Mouse (Mus musculus) testis, adult 2 months (tissue): ENCODE measurements around the gene H2-Aa. TPM values are rescaled to one million over a fixed set of nuclear protein-coding genes. Genes with fewer than 3 reads are reported as not detected.

Experiments used
- H3K27ac ChIP-seq: fragments of 200-500 bp; 2 replicates; pipeline ENCODE4 v1.5.1; 2012; ENCODE audit warnings: low read depth, low read length; ENCODE audit not compliant: control insufficient read depth, insufficient read depth
- H3K27me3 ChIP-seq: fragments of 200-500 bp; 2 replicates; pipeline ENCODE4 v1.6.1; 2012; ENCODE audit warnings: mild to moderate bottlenecking, low read length, moderate library complexity; ENCODE audit not compliant: control insufficient read depth, insufficient read depth
- H3K36me3 ChIP-seq: fragments of 200-500 bp; 2 replicates; pipeline ENCODE4 v1.6.1; 2012; ENCODE audit warnings: mild to moderate bottlenecking, low read length; ENCODE audit not compliant: control insufficient read depth, insufficient read depth
- H3K4me1 ChIP-seq: fragments of 200-500 bp; 2 replicates; pipeline ENCODE4 v1.6.1; 2012; ENCODE audit warnings: low read length; ENCODE audit not compliant: control insufficient read depth, insufficient read depth
- H3K4me3 ChIP-seq: fragments of 200-500 bp; 2 replicates; pipeline ENCODE4 v1.5.1; 2012; ENCODE audit warnings: low read depth, mild to moderate bottlenecking, low read length, moderate library complexity, mixed read lengths; ENCODE audit not compliant: control insufficient read depth
- CTCF ChIP-seq: fragments of 200-500 bp; IDR thresholded peaks from 2 replicates; pipeline ENCODE4 v1.5.1; 2012; ENCODE audit warnings: low read depth, mild to moderate bottlenecking, inconsistent platforms, low read length, moderate library complexity; ENCODE audit not compliant: control insufficient read depth, insufficient read depth, insufficient replicate concordance
- POLR2A ChIP-seq: fragments of 200-500 bp; IDR thresholded peaks from 2 replicates; pipeline ENCODE4 v1.6.1; 2012; ENCODE audit warnings: low read depth, mild to moderate bottlenecking, inconsistent platforms, low read length, moderate library complexity; ENCODE audit not compliant: control insufficient read depth
- polyA plus RNA-seq: library from polyadenylated mRNA; depleted of rRNA; stranded (reverse); fragments of >200 nt; gene quantifications from 2 replicates; pipeline ENCODE4 v1.2.3, GENCODE M21; 2012

Gene H2-Aa
- polyA plus RNA-seq, 1 experiment = 10.1 TPM

DNA sequence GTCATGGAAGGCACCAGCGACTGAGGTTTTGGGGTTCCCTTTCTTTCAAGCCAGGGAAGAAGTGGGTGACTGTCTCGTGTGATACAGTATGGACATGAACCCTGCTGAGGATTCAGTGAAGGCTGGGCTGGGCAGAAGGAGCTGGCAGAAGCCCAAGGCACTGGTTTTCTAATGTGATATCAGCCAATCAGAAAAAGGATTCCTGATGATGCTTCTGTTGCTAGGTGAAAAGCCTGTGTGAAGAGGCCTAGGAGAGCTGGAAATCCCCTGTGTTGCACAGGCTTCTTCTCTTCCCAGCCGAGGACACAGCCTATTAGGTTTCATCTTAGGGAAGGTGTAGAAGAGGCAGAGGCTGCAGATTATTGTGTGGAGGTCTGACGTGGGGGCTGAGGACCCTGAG, 26.1 kb downstream of the H2-Aa start:
- Histone ChIP-seq H3K4me1 (peaks cover 14% of the 10 kb centered on the region), H3K27ac (no peak overlapping the region), H3K27me3 (no peaks in the 10 kb centered on the region), H3K36me3 (no peaks in the 10 kb centered on the region), H3K4me3 (no peak overlapping the region)
- TF ChIP-seq POLR2A (no peak), CTCF (no peak)

DNA sequence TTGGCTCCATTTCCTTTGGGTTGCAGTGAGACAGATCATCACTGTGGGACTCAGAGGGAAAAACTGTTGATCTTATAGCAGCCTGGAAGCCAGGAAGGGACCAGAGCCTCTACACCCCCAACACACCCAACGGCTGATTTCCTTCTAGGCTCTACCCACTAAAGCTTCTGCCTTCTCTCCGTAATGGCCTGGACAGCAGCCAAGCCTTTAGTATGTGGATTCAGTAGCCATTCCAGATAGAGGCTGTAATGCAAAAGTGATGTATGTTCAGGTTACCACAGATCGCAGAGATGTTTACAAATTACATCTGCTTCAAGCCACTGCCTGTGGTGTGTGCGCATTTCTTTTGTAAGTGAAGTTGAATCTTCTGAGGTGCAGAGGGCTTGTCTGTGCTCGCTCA, 27.1 kb downstream of the H2-Aa start:
- no peak overlapping the region for H3K4me3 ChIP-seq
- H3K4me1 ChIP-seq = peaks cover 16% of the 10 kb centered on the region
- H3K27ac ChIP-seq = no peak overlapping the region
- H3K27me3 ChIP-seq = no peaks in the 10 kb centered on the region
- no peaks in the 10 kb centered on the region for H3K36me3 ChIP-seq
- TF ChIP-seq CTCF (no peak), POLR2A (no peak)

DNA sequence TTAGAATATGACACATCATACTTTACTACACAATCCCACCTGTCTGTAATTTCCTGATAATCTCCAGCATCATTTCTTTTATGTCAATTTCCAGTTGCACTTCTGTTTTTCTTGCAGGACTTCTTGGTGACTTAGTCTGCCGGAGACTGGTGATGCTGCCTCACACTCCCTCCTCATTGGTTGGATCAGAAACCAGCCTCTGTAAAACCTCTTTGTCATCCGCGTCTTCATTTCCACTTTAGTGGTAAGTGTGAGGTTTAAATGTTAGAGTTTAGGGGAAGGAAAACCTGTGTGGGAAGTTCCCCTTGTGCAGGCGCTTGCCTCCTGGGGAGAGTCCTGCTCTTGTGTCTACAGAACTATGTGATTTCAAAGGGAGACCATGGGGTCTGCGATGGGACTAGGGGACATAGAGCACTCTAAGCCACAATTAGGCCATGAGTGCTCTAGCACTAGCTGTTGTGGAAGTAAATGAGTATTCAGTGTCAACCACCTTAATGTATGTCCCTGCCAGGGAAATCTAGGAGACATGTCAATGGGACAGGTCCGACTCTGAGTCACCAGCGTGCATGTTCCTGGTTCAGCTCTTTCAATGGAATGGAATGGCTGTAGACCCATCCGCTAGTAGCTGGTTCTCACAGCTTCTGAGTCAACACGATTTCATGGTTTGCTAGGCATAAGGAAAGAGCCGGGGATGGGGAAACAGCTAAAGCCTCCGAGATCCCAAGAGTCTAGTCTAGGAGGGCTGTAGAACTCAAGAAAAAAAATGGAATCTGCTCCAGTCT, 29.8 kb downstream of the H2-Aa start, which contains the start of gene H2-Ab1:
Gene H2-Ab1, plus strand, starts transcription at position 96 of the 782 bp plus-strand sequence.
- Histone ChIP-seq H3K27ac (no peak within 1 kb of the TSS), H3K4me3 (no peak within 1 kb of the TSS), H3K27me3 (no peaks in the 10 kb centered on the region), H3K36me3 (no peaks in the 10 kb centered on the region), H3K4me1 (0 out of 2 replicates have a peak, but pooled peaks cover 2% of the 10 kb centered on the region)
- no peak for TF ChIP-seq CTCF
- TF ChIP-seq POLR2A = no peak

DNA sequence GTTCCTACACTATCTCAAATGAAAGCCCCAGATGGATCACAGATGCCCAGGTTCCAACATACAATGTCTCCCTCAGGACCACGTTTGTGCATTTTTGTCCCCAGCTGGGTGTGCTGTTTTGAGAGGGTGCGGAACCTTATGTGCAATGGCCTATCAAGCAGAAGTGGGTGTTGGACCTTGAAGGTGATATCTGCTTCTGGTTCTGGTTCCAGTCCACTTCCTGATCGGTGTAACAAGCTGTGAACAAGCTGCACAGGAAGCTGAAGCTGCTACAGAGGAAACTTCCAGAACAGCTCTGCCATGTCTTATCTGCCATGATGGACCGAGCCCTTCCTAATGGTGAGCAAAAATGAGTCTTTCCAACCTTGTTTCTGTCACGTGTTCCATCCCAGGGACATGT, 31.1 kb downstream of the H2-Aa start:
- 0 out of 2 replicates have a peak, but pooled peaks cover 2% of the 10 kb centered on the region for H3K4me1 ChIP-seq

DNA sequence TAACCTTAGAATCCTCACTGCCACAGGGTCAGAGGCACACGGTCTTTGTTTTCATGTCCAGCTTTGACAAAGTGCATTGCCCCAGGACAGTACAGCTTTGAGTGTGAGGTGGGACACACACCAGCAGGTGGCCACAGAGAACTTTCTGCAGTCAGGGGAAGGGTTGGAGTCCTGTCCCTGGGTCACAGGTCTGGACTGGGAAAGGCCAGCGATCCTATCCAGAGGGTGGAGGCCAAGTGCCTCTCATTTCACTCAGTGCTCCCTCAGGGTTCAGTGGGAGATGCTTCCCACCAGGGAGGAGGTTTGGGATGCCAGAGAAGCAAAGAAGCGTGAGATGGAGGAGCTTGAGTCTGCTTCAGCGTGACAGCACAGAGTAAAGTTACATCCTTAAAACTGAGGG, 36.0 kb downstream of the H2-Aa start:
- H3K4me3 ChIP-seq = no peak overlapping the region
- TF ChIP-seq CTCF (no peak), POLR2A (no peak)

More for the DNA sequence above, 31.1 kb downstream of the H2-Aa start:
- H3K27me3 ChIP-seq = no peaks in the 10 kb centered on the region
- H3K27ac ChIP-seq = no peak overlapping the region
- H3K4me3 ChIP-seq = no peak overlapping the region
- H3K36me3 ChIP-seq = no peaks in the 10 kb centered on the region
- no peak for TF ChIP-seq CTCF
- TF ChIP-seq POLR2A = no peak

DNA sequence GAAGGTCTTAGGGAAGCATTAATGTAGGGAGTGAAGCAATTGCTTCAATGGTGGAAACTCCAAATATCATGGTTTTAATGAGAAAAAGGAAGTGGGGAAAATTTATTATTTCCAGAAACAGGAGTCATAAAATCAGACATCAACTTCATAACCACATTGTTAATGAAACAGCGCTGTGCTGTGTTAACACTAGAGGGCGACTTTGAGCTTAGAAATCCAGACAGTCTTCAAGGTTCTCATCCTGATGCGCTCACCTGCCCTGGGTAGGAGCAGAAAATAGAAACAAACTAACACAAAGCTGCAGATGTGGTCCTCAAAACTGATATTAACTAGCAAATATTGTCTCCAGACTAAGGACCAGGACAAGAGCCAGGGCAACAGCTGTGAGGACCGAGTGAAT, 37.7 kb downstream of the H2-Aa start:
- no peaks in the 10 kb centered on the region for H3K27me3 ChIP-seq
- H3K4me3 ChIP-seq = no peak overlapping the region
- H3K36me3 ChIP-seq = no peaks in the 10 kb centered on the region
- no peak overlapping the region for H3K27ac ChIP-seq
- no peaks in the 10 kb centered on the region for H3K4me1 ChIP-seq
- TF ChIP-seq CTCF = no peak
- TF ChIP-seq POLR2A = no peak

More for the DNA sequence above, 36.0 kb downstream of the H2-Aa start:
- Histone ChIP-seq H3K27ac (no peak overlapping the region), H3K4me1 (0 out of 2 replicates have a peak, but pooled peaks cover 2% of the 10 kb centered on the region), H3K27me3 (no peaks in the 10 kb centered on the region), H3K36me3 (no peaks in the 10 kb centered on the region)

DNA sequence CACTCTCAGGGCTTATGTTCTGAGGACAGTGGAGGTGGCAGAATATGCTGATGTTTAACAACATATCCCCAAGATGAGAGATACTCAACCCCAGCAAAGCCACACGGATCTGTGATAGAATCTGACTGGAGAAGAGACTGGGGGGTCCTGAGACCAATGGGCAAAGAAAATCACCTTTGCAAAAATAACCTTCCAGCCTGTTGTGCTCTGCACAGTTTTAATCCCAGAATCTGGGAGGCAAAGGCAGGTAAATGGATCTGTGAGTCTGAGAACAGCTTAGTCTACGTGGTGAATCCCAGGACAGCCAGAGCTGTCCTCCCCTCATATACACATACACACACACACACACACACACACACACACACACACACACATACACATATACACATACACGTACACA, 38.3 kb downstream of the H2-Aa start:
- no peak overlapping the region for H3K27ac ChIP-seq
- TF ChIP-seq POLR2A (no peak), CTCF (no peak)
- H3K27me3 ChIP-seq = no peaks in the 10 kb centered on the region
- H3K4me3 ChIP-seq = no peak overlapping the region
- H3K4me1 ChIP-seq = no peaks in the 10 kb centered on the region
- H3K36me3 ChIP-seq = no peaks in the 10 kb centered on the region

DNA sequence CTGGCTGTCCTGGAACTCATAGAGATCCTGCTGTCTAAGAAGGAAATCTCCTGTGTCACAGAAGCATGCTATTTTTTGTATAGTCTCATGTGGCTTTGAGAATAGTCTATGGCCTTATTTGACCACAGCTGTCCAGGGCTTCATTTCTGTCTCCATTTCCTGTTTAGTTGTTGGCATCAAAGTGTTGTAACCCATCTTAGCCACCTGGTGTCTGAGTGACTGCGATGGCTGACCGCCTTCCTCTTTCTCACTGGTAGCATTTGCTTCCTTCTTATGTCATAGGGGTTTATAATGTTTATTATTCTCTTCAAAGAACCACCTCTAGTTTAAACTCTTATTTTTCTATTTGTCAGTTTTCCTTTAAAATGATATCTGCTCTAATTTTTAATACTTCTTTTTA, 38.9 kb downstream of the H2-Aa start:
- H3K4me3 ChIP-seq = no peak overlapping the region
- no peak overlapping the region for H3K27ac ChIP-seq
- no peaks in the 10 kb centered on the region for H3K36me3 ChIP-seq
- H3K4me1 ChIP-seq = no peaks in the 10 kb centered on the region
- TF ChIP-seq POLR2A = no peak
- TF ChIP-seq CTCF = no peak
- no peaks in the 10 kb centered on the region for H3K27me3 ChIP-seq
